Mouse (Mus musculus) myocyte (in vitro differentiated cells): ENCODE results near the gene S100a13.

Source experiments
- CEBPB ChIP-seq: IDR thresholded peaks from 2 replicates; pipeline ENCODE4 v1.6.1; 2011; ENCODE audit warnings: mild to moderate bottlenecking, moderate library complexity; ENCODE audit not compliant: poor library complexity, insufficient read depth, severe bottlenecking
- POLR2A ChIP-seq: IDR thresholded peaks from one replicate; pipeline ENCODE4 v1.6.1; 2011; ENCODE audit warnings: low read depth, mild to moderate bottlenecking, control low read depth, moderate library complexity; ENCODE audit not compliant: insufficient read length
- TCF12 ChIP-seq: IDR thresholded peaks from one replicate; pipeline ENCODE4 v1.6.1; 2011; ENCODE audit warnings: mild to moderate bottlenecking, control low read depth; ENCODE audit not compliant: poor library complexity, insufficient read depth, severe bottlenecking

GRCm38 (mm10) chr3:90464552-90465080 lies 49.6 kb upstream of the S100a13 start:
- TF ChIP-seq CEBPB (no peak), TCF12 (no peak), POLR2A (no peak)
